Mouse (Mus musculus) heart, adult 2 months (tissue): ENCODE measurements around the gene Krt5. TPM values are rescaled to one million over a fixed set of nuclear protein-coding genes. Genes with fewer than 3 reads are reported as not detected.

Experiments
- DNase-seq, 2 experiments: peaks; one replicate each; pipeline ENCODE4 v3.0.0; 2021
- H3K27ac ChIP-seq: fragments of 200-600 bp; 2 replicates; pipeline ENCODE4 v1.8.1; 2022
- H3K27me3 ChIP-seq: fragments of 200-500 bp; 2 replicates; pipeline ENCODE4 v1.6.1; 2012; ENCODE audit warnings: mild to moderate bottlenecking, low read length, inconsistent platforms, mixed read lengths; ENCODE audit not compliant: control insufficient read depth, insufficient read depth
- H3K36me3 ChIP-seq: fragments of 200-500 bp; 2 replicates; pipeline ENCODE4 v1.6.1; 2012; ENCODE audit warnings: low read length, inconsistent platforms; ENCODE audit not compliant: control insufficient read depth, insufficient read depth
- H3K4me1 ChIP-seq: fragments of 200-500 bp; 2 replicates; pipeline ENCODE4 v1.6.1; 2011; ENCODE audit warnings: low read length; ENCODE audit not compliant: control insufficient read depth, insufficient read depth
- H3K4me3 ChIP-seq: fragments of 200-600 bp; 2 replicates; pipeline ENCODE4 v1.8.1; 2022
- H3K79me2 ChIP-seq: fragments of 200-500 bp; replicated peaks from 2 replicates; pipeline ENCODE4 v1.6.1; 2012; ENCODE audit warnings: mild to moderate bottlenecking, inconsistent platforms, low read length, moderate library complexity, mixed read lengths; ENCODE audit not compliant: control insufficient read depth, insufficient read depth
- H3K9ac ChIP-seq: fragments of 200-500 bp; 2 replicates; pipeline ENCODE4 v1.6.1; 2012; ENCODE audit warnings: low read depth, mild to moderate bottlenecking, control low read depth, inconsistent platforms, low read length, mixed read lengths
- CTCF ChIP-seq: fragments of 200-600 bp; IDR thresholded peaks from 2 replicates; pipeline ENCODE4 v1.8.1; 2022; ENCODE audit warnings: antibody characterized with exemption, mild to moderate bottlenecking, moderate library complexity
- EP300 ChIP-seq: fragments of 200-500 bp; IDR thresholded peaks from 2 replicates; pipeline ENCODE4 v1.6.1; 2011; ENCODE audit warnings: low read depth, low read length, control low read depth; ENCODE audit not compliant: insufficient read depth
- POLR2A ChIP-seq: fragments of 200-500 bp; IDR thresholded peaks from 2 replicates; pipeline ENCODE4 v1.6.1; 2011; ENCODE audit warnings: mild to moderate bottlenecking, low read depth, low read length, control low read depth; ENCODE audit not compliant: insufficient read depth
- WGBS: fragments of 180-500 bp; shearing (Covaris S2); methylation state at CpG from one replicate; pipeline ENCODE4 v1.1.7; 2018; 5-methylcytosine and 5-hydroxymethylcytosine counted together
- intact Hi-C: fragments of 180-260 bp; cut with DNase I; formaldehyde crosslinking; loops from one replicate; pipeline ENCODE4 v1.15.1; 2025
- long read RNA-seq: library from polyadenylated mRNA; stranded (forward); transcript quantifications from one replicate; pipeline ENCODE4 v2.0.0, GENCODE M21; 2021
- polyA plus RNA-seq: library from polyadenylated mRNA; depleted of rRNA; stranded (reverse); fragments of >200 nt; gene quantifications from 2 replicates; pipeline ENCODE4 v1.2.3, GENCODE M21; 2012; rRNA removed
- total RNA-seq, 2 experiments: library from RNA; stranded (reverse); gene quantifications; 2 replicates each; pipeline ENCODE4 v1.2.3; 2021

Gene Krt5
- total RNA-seq (under 1 TPM in 1 of 2 experiments, not detected in 1; 0.23 TPM), polyA plus RNA-seq (1.3 TPM in 1 of 2 replicates, not detected in the other)
- long read RNA-seq, result 0 reads

- intact Hi-C loops, result no loop called here
Observed at GRCm38 (mm10) chr15:101712720-101713119, at the start of gene Krt5. Krt5 (minus strand) TSS chr15:101712898.

GRCm38 (mm10) chr15:101742711-101743110 is 30.0 kb upstream of the Krt5 start, which contains the start of gene Krt71:
Krt71 (minus strand) TSS chr15:101743109.
- no peaks in the 10 kb centered on the region for H3K36me3 ChIP-seq
- WGBS, result 51% methylated on average over 14 of the region's 14 CpGs
- intact Hi-C loops, result no loop called here
- H3K4me3 ChIP-seq, result no peak within 1 kb of the TSS
- H3K79me2 ChIP-seq, result no peaks in the 10 kb centered on the region
- no peaks in the 10 kb centered on the region for H3K4me1 ChIP-seq
- no peak for DNase-seq
- TF ChIP-seq CTCF (no peak), POLR2A (no peak)
- H3K27ac ChIP-seq, result no peak within 1 kb of the TSS
- no peaks in the 10 kb centered on the region; the same call in 1 of the 2 replicates for H3K27me3 ChIP-seq
- H3K9ac ChIP-seq, result no peak within 1 kb of the TSS

More at GRCm38 (mm10) chr15:101712720-101713119, at the start of gene Krt5:
- TF ChIP-seq POLR2A, result no peak
- no peak for TF ChIP-seq CTCF
- TF ChIP-seq EP300, result no peak
- Histone ChIP-seq H3K27ac (no peak within 1 kb of the TSS), H3K9ac (no peak within 1 kb of the TSS), H3K4me3 (no peak within 1 kb of the TSS), H3K79me2 (no peaks in the 10 kb centered on the region), H3K4me1 (no peaks in the 10 kb centered on the region), H3K27me3 (no peaks in the 10 kb centered on the region), H3K36me3 (no peaks in the 10 kb centered on the region)
- 68% methylated on average over 13 of the region's 13 CpGs for WGBS
- no peak for DNase-seq

- Histone ChIP-seq H3K27me3 (no peaks in the 10 kb centered on the region; the same call in 1 of the 2 replicates), H3K79me2 (no peaks in the 10 kb centered on the region), H3K36me3 (no peaks in the 10 kb centered on the region), H3K4me1 (no peaks in the 10 kb centered on the region), H3K9ac (no peak overlapping the region), H3K27ac (no peak overlapping the region), H3K4me3 (no peak overlapping the region)
- 66% methylated on average over 7 of the region's 7 CpGs for WGBS
- DNase-seq, result no peak
- TF ChIP-seq EP300 (no peak), POLR2A (no peak), CTCF (no peak)
- intact Hi-C loops, result no loop called here
Observed at GRCm38 (mm10) chr15:101737786-101738185, 25.1 kb upstream of the Krt5 start.

GRCm38 (mm10) chr15:101730653-101731052 is 18.0 kb upstream of the Krt5 start:
- TF ChIP-seq POLR2A (no peak), EP300 (no peak), CTCF (no peak)
- H3K4me1 ChIP-seq, result no peaks in the 10 kb centered on the region
- no peak overlapping the region for H3K4me3 ChIP-seq
- no peak for DNase-seq
- H3K36me3 ChIP-seq, result no peaks in the 10 kb centered on the region
- intact Hi-C loops, result no loop called here
- no peak overlapping the region for H3K9ac ChIP-seq
- H3K79me2 ChIP-seq, result no peaks in the 10 kb centered on the region
- no peaks in the 10 kb centered on the region for H3K27me3 ChIP-seq
- H3K27ac ChIP-seq, result no peak overlapping the region

- Histone ChIP-seq H3K27me3 (no peaks in the 10 kb centered on the region; the same call in 1 of the 2 replicates), H3K4me1 (no peaks in the 10 kb centered on the region), H3K79me2 (no peaks in the 10 kb centered on the region), H3K4me3 (no peak overlapping the region), H3K9ac (no peak overlapping the region), H3K27ac (no peak overlapping the region), H3K36me3 (no peaks in the 10 kb centered on the region)
- intact Hi-C loops, result no loop called here
- no peak for DNase-seq
- no peak for TF ChIP-seq POLR2A
- TF ChIP-seq CTCF, result no peak
- no peak for TF ChIP-seq EP300
- 51% methylated on average over 5 of the region's 5 CpGs for WGBS
Observed at GRCm38 (mm10) chr15:101724686-101725085, 12.0 kb upstream of the Krt5 start.

- intact Hi-C loops, result no loop called here
- Histone ChIP-seq H3K9ac (no peak overlapping the region), H3K36me3 (no peaks in the 10 kb centered on the region), H3K4me1 (no peaks in the 10 kb centered on the region), H3K27ac (no peak overlapping the region), H3K27me3 (no peaks in the 10 kb centered on the region), H3K79me2 (no peaks in the 10 kb centered on the region), H3K4me3 (no peak overlapping the region)
- TF ChIP-seq EP300, result no peak
- TF ChIP-seq POLR2A, result no peak
- TF ChIP-seq CTCF, result no peak
- 43% methylated on average over 3 of the region's 3 CpGs for WGBS
- no peak for DNase-seq
Observed at GRCm38 (mm10) chr15:101715831-101716230, 3.1 kb upstream of the Krt5 start.
